Mouse (Mus musculus) forebrain, embryonic 13.5 days (tissue): ENCODE results near the gene Fndc8. TPM values are rescaled to one million over a fixed set of nuclear protein-coding genes. Genes with fewer than 3 reads are reported as not detected.

Experiments
- ATAC-seq: fragments of 200-750 bp; cut with Nextera tagmentation; 2 replicates; pipeline ENCODE4 v1.8.0; 2017
- H3K27ac ChIP-seq: fragments of 300-500 bp; sonication (generic); 2 replicates; pipeline ENCODE4 v1.5.1; 2015; ENCODE audit warnings: inconsistent platforms, mild to moderate bottlenecking, moderate library complexity
- H3K27me3 ChIP-seq: fragments of 300-500 bp; sonication (generic); 2 replicates; pipeline ENCODE4 v1.6.1; 2015; ENCODE audit warnings: mild to moderate bottlenecking, inconsistent platforms
- H3K36me3 ChIP-seq: fragments of 300-500 bp; sonication (generic); 2 replicates; pipeline ENCODE4 v1.6.1; 2015; ENCODE audit warnings: mild to moderate bottlenecking, inconsistent platforms; ENCODE audit not compliant: poor library complexity, severe bottlenecking
- H3K4me1 ChIP-seq: fragments of 300-500 bp; sonication (generic); 2 replicates; pipeline ENCODE4 v1.6.1; 2015; ENCODE audit warnings: inconsistent platforms
- H3K4me2 ChIP-seq: fragments of 300-500 bp; sonication (generic); 2 replicates; pipeline ENCODE4 v1.6.1; 2015; ENCODE audit warnings: inconsistent platforms, mild to moderate bottlenecking, moderate library complexity
- H3K4me3 ChIP-seq: fragments of 300-500 bp; sonication (generic); 2 replicates; pipeline ENCODE4 v1.5.1; 2015; ENCODE audit warnings: mild to moderate bottlenecking, inconsistent platforms
- H3K9ac ChIP-seq: fragments of 300-500 bp; sonication (generic); 2 replicates; pipeline ENCODE4 v1.6.1; 2015; ENCODE audit warnings: mild to moderate bottlenecking, inconsistent platforms
- H3K9me3 ChIP-seq: fragments of 300-500 bp; sonication (generic); replicated peaks from 2 replicates; pipeline ENCODE4 v1.6.1; 2016; ENCODE audit warnings: inconsistent platforms
- WGBS: fragments of 180-500 bp; shearing (Covaris S2); methylation state at CpG from one replicate; pipeline ENCODE4 v1.1.7; 2015; 5-methylcytosine and 5-hydroxymethylcytosine counted together
- polyA plus RNA-seq: library from polyadenylated mRNA; unstranded; fragments of >200 nt; fragmentation: Nextera tagmentation; extraction: Ambion mirVana; gene quantifications from 2 replicates; pipeline ENCODE4 v1.2.1, GENCODE M21; 2015

The Fndc8 gene
- polyA plus RNA-seq, 1 experiment from 2014 or later, result 0.22 TPM

DNA sequence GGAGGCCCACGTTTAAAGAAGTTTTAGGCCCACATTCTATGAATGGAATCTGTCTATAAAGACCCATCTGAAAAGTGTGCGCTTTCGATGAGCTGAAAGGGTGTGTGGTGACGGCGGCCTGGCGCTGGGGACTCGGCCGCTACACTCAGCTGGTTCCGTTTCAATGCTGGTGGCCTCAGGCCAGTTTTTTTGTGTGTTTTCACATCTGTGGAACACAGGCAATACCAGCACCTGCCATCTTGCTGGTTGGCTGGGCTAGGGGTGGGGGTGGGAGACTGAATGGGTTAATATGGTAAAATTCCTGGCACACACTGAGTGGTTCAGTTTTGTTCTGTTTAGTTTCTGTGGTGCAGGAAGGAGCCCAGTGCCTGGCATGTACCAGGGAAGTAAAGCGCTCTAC, 35.9 kb upstream of the Fndc8 start:
- peak; percentile 86 for ATAC-seq
- Histone ChIP-seq H3K9me3 (no peaks in the 10 kb centered on the region), H3K4me2 (peak overlapping the region; percentile 32), H3K4me1 (peaks cover 29% of the 10 kb centered on the region), H3K9ac (no peak overlapping the region), H3K27ac (peak overlapping the region; percentile 76), H3K27me3 (no peaks in the 10 kb centered on the region), H3K4me3 (no peak overlapping the region), H3K36me3 (no peaks in the 10 kb centered on the region)
- 18% methylated on average over 10 of the region's 10 CpGs for WGBS

DNA sequence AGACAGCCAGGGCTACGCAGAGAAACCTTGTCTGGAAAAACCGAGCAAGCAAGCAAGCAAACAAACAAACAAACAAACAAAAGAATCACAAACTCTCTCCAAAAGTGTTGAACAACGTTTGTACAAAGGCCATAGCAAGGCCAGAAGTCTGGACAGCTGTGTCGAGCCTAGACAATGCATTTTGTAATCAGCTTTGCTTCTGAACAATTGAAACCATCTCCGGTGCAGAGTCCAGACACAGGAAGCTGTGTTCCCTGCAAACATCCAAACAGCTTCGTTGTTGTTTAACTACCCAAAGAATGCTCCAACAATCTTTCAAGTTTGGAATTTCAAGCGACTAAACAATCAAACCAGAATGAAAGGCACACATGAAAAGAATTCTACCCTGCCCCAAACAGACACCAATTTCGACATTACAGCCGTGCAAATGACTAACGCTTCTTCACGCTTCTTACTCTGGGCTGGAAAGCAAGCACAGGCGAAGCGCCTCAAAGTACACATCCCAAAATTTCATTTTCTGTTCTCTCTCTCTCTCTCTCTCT, 34.5 kb upstream of the Fndc8 start:
- peaks cover 37% of the 10 kb centered on the region for H3K4me1 ChIP-seq
- H3K9ac ChIP-seq, result no peak overlapping the region
- H3K4me3 ChIP-seq, result no peak overlapping the region
- H3K27ac ChIP-seq, result peak overlapping the region; percentile 76; the same call in 1 of the 2 replicates
- no peak overlapping the region for H3K4me2 ChIP-seq
- no peaks in the 10 kb centered on the region for H3K36me3 ChIP-seq
- WGBS, result 81% methylated on average over 13 of the region's 13 CpGs
- no peak for ATAC-seq
- no peaks in the 10 kb centered on the region for H3K9me3 ChIP-seq
- no peaks in the 10 kb centered on the region for H3K27me3 ChIP-seq

- H3K27me3 ChIP-seq, result no peaks in the 10 kb centered on the region
- H3K4me1 ChIP-seq, result peaks cover 48% of the 10 kb centered on the region
- no peak overlapping the region for H3K4me2 ChIP-seq
- H3K36me3 ChIP-seq, result no peaks in the 10 kb centered on the region
- ATAC-seq, result no peak
- no peaks in the 10 kb centered on the region for H3K9me3 ChIP-seq
- no peak overlapping the region for H3K27ac ChIP-seq
- H3K4me3 ChIP-seq, result no peak overlapping the region
- H3K9ac ChIP-seq, result no peak overlapping the region
- WGBS, result 87% methylated on average over 6 of the region's 6 CpGs
Observed at GRCm38 (mm10) chr11:82860759-82861158, 31.2 kb upstream of the Fndc8 start.

DNA sequence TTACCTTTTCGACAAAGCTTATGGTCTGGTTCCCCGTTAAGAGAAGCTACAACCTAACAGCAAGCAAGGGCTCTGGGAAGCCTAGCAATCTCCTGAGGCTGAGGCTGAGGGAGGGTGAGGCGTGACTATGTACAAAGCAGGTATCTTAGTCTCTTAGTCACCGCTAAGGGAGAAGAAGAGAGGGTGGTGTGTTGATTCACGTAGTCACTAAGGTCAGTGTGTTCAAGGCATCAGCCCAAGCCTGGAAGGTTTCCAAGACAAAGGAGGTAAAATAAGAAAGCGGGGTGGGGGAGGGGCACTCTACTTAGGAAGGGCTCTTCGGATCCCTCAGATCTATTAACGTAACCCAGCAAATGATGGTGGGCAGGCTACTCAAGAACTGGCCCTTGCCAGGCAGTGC, 30.4 kb upstream of the Fndc8 start:
- H3K9ac ChIP-seq, result no peak overlapping the region
- WGBS, result 53% methylated on average over 8 of the region's 8 CpGs
- H3K27ac ChIP-seq, result peak overlapping the region; percentile 81; the same call in 1 of the 2 replicates
- no peaks in the 10 kb centered on the region for H3K36me3 ChIP-seq
- no peak for ATAC-seq
- no peaks in the 10 kb centered on the region for H3K27me3 ChIP-seq
- peaks cover 43% of the 10 kb centered on the region for H3K4me1 ChIP-seq
- no peaks in the 10 kb centered on the region for H3K9me3 ChIP-seq
- no peak overlapping the region for H3K4me2 ChIP-seq
- no peak overlapping the region for H3K4me3 ChIP-seq

- no peak for ATAC-seq
- peaks cover 47% of the 10 kb centered on the region for H3K4me1 ChIP-seq
- no peak overlapping the region for H3K4me3 ChIP-seq
- H3K4me2 ChIP-seq, result no peak overlapping the region
- H3K9me3 ChIP-seq, result no peaks in the 10 kb centered on the region
- H3K9ac ChIP-seq, result no peak overlapping the region
- no peaks in the 10 kb centered on the region for H3K27me3 ChIP-seq
- 26% methylated on average over 9 of the region's 9 CpGs for WGBS
- H3K27ac ChIP-seq, result peak overlapping the region; percentile 81
- no peaks in the 10 kb centered on the region for H3K36me3 ChIP-seq
Observed at GRCm38 (mm10) chr11:82862638-82863037, 29.3 kb upstream of the Fndc8 start.

DNA sequence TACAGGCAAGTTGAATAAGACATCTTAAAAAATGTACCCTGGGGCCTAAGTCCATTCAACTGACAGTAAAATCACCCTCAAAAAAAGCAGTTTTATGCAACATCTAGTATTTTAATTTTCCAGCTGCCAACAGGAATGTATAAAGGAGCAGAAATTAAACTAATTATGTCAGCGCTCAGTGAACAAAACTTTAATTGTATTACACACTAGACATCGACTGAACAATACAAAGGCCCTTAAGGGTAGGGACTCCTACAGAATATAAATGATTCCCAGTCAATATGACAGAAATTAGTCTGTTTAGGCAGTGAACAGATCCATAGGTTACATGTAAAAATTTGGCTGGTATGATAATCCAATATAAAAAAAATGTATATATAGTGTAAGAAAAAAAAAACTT, 28.9 kb upstream of the Fndc8 start:
- Histone ChIP-seq H3K9ac (no peak overlapping the region), H3K9me3 (no peaks in the 10 kb centered on the region), H3K36me3 (no peaks in the 10 kb centered on the region), H3K4me1 (peaks cover 51% of the 10 kb centered on the region), H3K27ac (peak overlapping the region; percentile 81), H3K27me3 (no peaks in the 10 kb centered on the region), H3K4me2 (0 out of 2 replicates have a peak overlapping the region, but pooled peaks have one; percentile 5), H3K4me3 (no peak overlapping the region)
- peak; percentile 73; the same call in 1 of the 2 replicates for ATAC-seq
- WGBS, result 13% methylated on average over 2 of the region's 2 CpGs

GRCm38 (mm10) chr11:82863488-82863931, 28.4 kb upstream of the Fndc8 start:
- no peaks in the 10 kb centered on the region for H3K27me3 ChIP-seq
- 7% methylated on average over 4 of the region's 4 CpGs for WGBS
- no peak overlapping the region for H3K4me3 ChIP-seq
- H3K27ac ChIP-seq, result peak overlapping the region; percentile 81
- H3K4me1 ChIP-seq, result peaks cover 54% of the 10 kb centered on the region
- ATAC-seq, result peak; percentile 85
- peak overlapping the region; percentile 21; the same call in 1 of the 2 replicates for H3K4me2 ChIP-seq
- H3K9ac ChIP-seq, result no peak overlapping the region
- H3K36me3 ChIP-seq, result no peaks in the 10 kb centered on the region
- no peaks in the 10 kb centered on the region for H3K9me3 ChIP-seq

- 86% methylated on average over 10 of the region's 10 CpGs for WGBS
- no peak overlapping the region for H3K4me3 ChIP-seq
Observed at GRCm38 (mm10) chr11:82865957-82866356, 26.0 kb upstream of the Fndc8 start.

DNA sequence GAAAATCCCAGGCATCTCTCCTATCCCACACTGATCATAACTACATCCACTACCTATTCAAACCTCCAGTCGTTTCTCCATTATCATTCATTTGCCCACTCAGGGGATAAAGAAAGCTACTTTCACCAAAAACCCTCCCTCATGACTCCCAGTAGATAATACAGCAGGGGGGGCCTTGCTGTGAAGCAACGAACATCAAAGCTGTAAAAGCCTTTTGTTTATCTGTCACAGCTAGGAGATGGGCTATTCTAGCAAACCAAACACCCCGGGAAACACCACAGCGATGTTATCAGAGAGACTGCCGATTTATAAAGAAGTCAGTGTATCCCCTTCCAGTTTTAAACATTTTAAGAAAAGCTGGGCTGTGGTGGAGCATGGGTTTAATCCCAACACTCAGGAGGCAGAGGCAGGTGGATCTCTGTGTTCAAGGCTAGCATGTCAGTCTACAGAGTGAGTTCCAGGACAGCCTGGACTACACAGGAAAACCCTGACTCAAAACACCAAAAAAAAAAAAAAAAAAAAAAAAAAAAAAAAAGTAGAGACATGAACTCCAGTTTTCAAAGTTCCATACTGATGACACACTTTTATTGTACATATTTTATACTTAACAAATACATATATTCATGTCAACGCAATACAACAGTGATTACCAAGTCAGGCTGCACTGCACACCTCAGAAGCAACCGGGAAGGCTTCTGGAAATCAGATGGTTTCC, 24.9 kb upstream of the Fndc8 start:
- H3K27ac ChIP-seq, result no peak overlapping the region
- no peak for ATAC-seq
- WGBS, result 28% methylated on average over 7 of the region's 7 CpGs
- H3K4me2 ChIP-seq, result no peak overlapping the region; the same call in 1 of the 2 replicates
- no peaks in the 10 kb centered on the region for H3K9me3 ChIP-seq
- no peak overlapping the region for H3K4me3 ChIP-seq
- no peak overlapping the region for H3K9ac ChIP-seq
- peaks cover 53% of the 10 kb centered on the region for H3K4me1 ChIP-seq
- no peaks in the 10 kb centered on the region for H3K27me3 ChIP-seq
- H3K36me3 ChIP-seq, result no peaks in the 10 kb centered on the region

More at GRCm38 (mm10) chr11:82865957-82866356, 26.0 kb upstream of the Fndc8 start:
- ATAC-seq, result no peak
- H3K9me3 ChIP-seq, result no peaks in the 10 kb centered on the region
- H3K9ac ChIP-seq, result no peak overlapping the region
- peaks cover 63% of the 10 kb centered on the region for H3K4me1 ChIP-seq
- H3K27me3 ChIP-seq, result no peaks in the 10 kb centered on the region
- H3K4me2 ChIP-seq, result no peak overlapping the region
- no peak overlapping the region for H3K27ac ChIP-seq
- no peaks in the 10 kb centered on the region for H3K36me3 ChIP-seq

GRCm38 (mm10) chr11:82867956-82868355, 24.0 kb upstream of the Fndc8 start:
- Histone ChIP-seq H3K4me1 (peaks cover 44% of the 10 kb centered on the region), H3K9me3 (no peaks in the 10 kb centered on the region), H3K36me3 (no peaks in the 10 kb centered on the region), H3K4me2 (no peak overlapping the region), H3K9ac (no peak overlapping the region), H3K27me3 (no peaks in the 10 kb centered on the region), H3K4me3 (no peak overlapping the region), H3K27ac (no peak overlapping the region)
- 50% methylated on average over 5 of the region's 5 CpGs for WGBS
- no peak for ATAC-seq

- peak overlapping the region; percentile 84 for H3K4me2 ChIP-seq
- peak overlapping the region; percentile 84 for H3K9ac ChIP-seq
- H3K4me1 ChIP-seq, result peaks cover 31% of the 10 kb centered on the region; the same call in 1 of the 2 replicates
- H3K4me3 ChIP-seq, result peak overlapping the region; percentile 83
- no peak overlapping the region for H3K27ac ChIP-seq
- WGBS, result 76% methylated on average over 9 of the region's 9 CpGs
- H3K36me3 ChIP-seq, result no peaks in the 10 kb centered on the region
- no peaks in the 10 kb centered on the region for H3K9me3 ChIP-seq
- no peak for ATAC-seq
- H3K27me3 ChIP-seq, result no peaks in the 10 kb centered on the region
Observed at GRCm38 (mm10) chr11:82869506-82870172, 22.3 kb upstream of the Fndc8 start.
